Mouse (Mus musculus) brown adipose tissue, adult 24 weeks (tissue): ENCODE measurements around the gene Mdh2. TPM values are rescaled to one million over a fixed set of nuclear protein-coding genes. Genes with fewer than 3 reads are reported as not detected.

Source experiments
- H3K27ac ChIP-seq: fragments of 200-500 bp; replicated peaks from 2 replicates; pipeline ENCODE4 v1.5.1; 2012; ENCODE audit warnings: low read depth, mild to moderate bottlenecking, low read length
- H3K4me1 ChIP-seq: fragments of 200-500 bp; 2 replicates; pipeline ENCODE4 v1.6.1; 2012; ENCODE audit warnings: low read length, mixed read lengths; ENCODE audit not compliant: control insufficient read depth, insufficient read depth, insufficient read length
- H3K4me3 ChIP-seq: fragments of 200-500 bp; 2 replicates; pipeline ENCODE4 v1.5.1; 2012; ENCODE audit warnings: low read depth, mild to moderate bottlenecking, low read length, moderate library complexity; ENCODE audit not compliant: insufficient read depth
- polyA plus RNA-seq: library from polyadenylated mRNA; stranded (reverse); fragments of >200 nt; gene quantifications from 2 replicates; pipeline ENCODE4 v1.2.4, GENCODE M21; 2012; ENCODE audit not compliant: missing spikeins, insufficient read depth, insufficient read length

Mdh2 gene
- polyA plus RNA-seq = 1,985 and 2,008 TPM in 2 replicates

GRCm38 (mm10) chr5:135778471-135779445 lies at the start of gene Mdh2:
Gene Mdh2, plus strand, starts transcription at chr5:135778480.
- peak within 1 kb of the TSS; percentile 93 for H3K4me3 ChIP-seq
- H3K27ac ChIP-seq = peak within 1 kb of the TSS; percentile 93
- peaks cover 16% of the 10 kb centered on the region for H3K4me1 ChIP-seq

- Histone ChIP-seq H3K4me1 (peaks cover 16% of the 10 kb centered on the region; the same call in 1 of the 2 replicates), H3K4me3 (no peak overlapping the region), H3K27ac (no peak overlapping the region)
These were observed 48.9 kb upstream of the Mdh2 start for GRCm38 (mm10) chr5:135729351-135729750.

GRCm38 (mm10) chr5:135730278-135730677 lies 48.0 kb upstream of the Mdh2 start:
- Histone ChIP-seq H3K27ac (no peak overlapping the region; the same call in 1 of the 2 replicates), H3K4me1 (peaks cover 12% of the 10 kb centered on the region; the same call in 1 of the 2 replicates), H3K4me3 (no peak overlapping the region)

- H3K4me1 ChIP-seq = peaks cover 7% of the 10 kb centered on the region; the same call in 1 of the 2 replicates
- peak overlapping the region; percentile 41 for H3K27ac ChIP-seq
- H3K4me3 ChIP-seq = no peak overlapping the region
These were observed 47.4 kb upstream of the Mdh2 start for GRCm38 (mm10) chr5:135730916-135731315.

- Histone ChIP-seq H3K27ac (no peak overlapping the region), H3K4me3 (no peak overlapping the region), H3K4me1 (peaks cover 3% of the 10 kb centered on the region; the same call in 1 of the 2 replicates)
These were observed 47.0 kb upstream of the Mdh2 start for GRCm38 (mm10) chr5:135731322-135731721.

- H3K4me1 ChIP-seq = no peaks in the 10 kb centered on the region; the same call in 1 of the 2 replicates
- no peak overlapping the region for H3K27ac ChIP-seq
- no peak overlapping the region for H3K4me3 ChIP-seq
These were observed 45.2 kb upstream of the Mdh2 start for GRCm38 (mm10) chr5:135733071-135733470.

- no peaks in the 10 kb centered on the region; the same call in 1 of the 2 replicates for H3K4me1 ChIP-seq
- H3K27ac ChIP-seq = no peak overlapping the region
- H3K4me3 ChIP-seq = no peak overlapping the region
These were observed 44.1 kb upstream of the Mdh2 start for GRCm38 (mm10) chr5:135734057-135734680.

- Histone ChIP-seq H3K27ac (no peak overlapping the region), H3K4me1 (no peaks in the 10 kb centered on the region; the same call in 1 of the 2 replicates), H3K4me3 (no peak overlapping the region)
These were observed 42.5 kb upstream of the Mdh2 start for GRCm38 (mm10) chr5:135735741-135736140.

GRCm38 (mm10) chr5:135736544-135736943 lies 41.7 kb upstream of the Mdh2 start:
- Histone ChIP-seq H3K4me1 (no peaks in the 10 kb centered on the region), H3K4me3 (no peak overlapping the region), H3K27ac (no peak overlapping the region)

- Histone ChIP-seq H3K27ac (no peak overlapping the region), H3K4me3 (no peak overlapping the region), H3K4me1 (no peaks in the 10 kb centered on the region)
These were observed 41.1 kb upstream of the Mdh2 start for GRCm38 (mm10) chr5:135737154-135737553.

- H3K4me3 ChIP-seq = no peak overlapping the region
- H3K4me1 ChIP-seq = no peaks in the 10 kb centered on the region; the same call in 1 of the 2 replicates
- no peak overlapping the region for H3K27ac ChIP-seq
These were observed 40.0 kb upstream of the Mdh2 start for GRCm38 (mm10) chr5:135738266-135738665.

GRCm38 (mm10) chr5:135742156-135742555 lies 36.1 kb upstream of the Mdh2 start:
- Histone ChIP-seq H3K4me3 (peak overlapping the region; percentile 90), H3K4me1 (no peaks in the 10 kb centered on the region; the same call in 1 of the 2 replicates), H3K27ac (peak overlapping the region; percentile 55)

- Histone ChIP-seq H3K4me1 (no peaks in the 10 kb centered on the region; the same call in 1 of the 2 replicates), H3K27ac (peak overlapping the region; percentile 79), H3K4me3 (peak overlapping the region; percentile 90)
These were observed 35.1 kb upstream of the Mdh2 start for GRCm38 (mm10) chr5:135742941-135743740.

GRCm38 (mm10) chr5:135743741-135744609 lies 34.3 kb upstream of the Mdh2 start, which contains the start of gene Tmem120a:
Gene Tmem120a, minus strand, starts transcription at chr5:135744448.
- H3K4me3 ChIP-seq = peak within 1 kb of the TSS; percentile 90
- H3K27ac ChIP-seq = peak within 1 kb of the TSS; percentile 87
- H3K4me1 ChIP-seq = no peaks in the 10 kb centered on the region; the same call in 1 of the 2 replicates
